9 mouse cellular contexts compared by ENCODE assay signal in genomic region chr1:160399428-160399827, GRCm38 (mm10).
DNase-seq lines count a peak whose midpoint lies in the region; ATAC-seq and TF ChIP-seq lines count a peak whose summit lies in the region.
"Had no signal": no experiment of that assay in that cellular context is flagged by ENCODE, and none has a peak within 500 bp of the region (broad histone marks: within the 10 kb centered on the region; RNA-seq: fewer than 3 reads in every experiment).

No protein-coding gene starts in this region.

- DNase-seq in kidney, postnatal 10 days = peak; percentile 46
- DNase-seq in kidney, adult 18-20 months = no peak
- DNase-seq in B cell, adult 2 months = peak; percentile 40 to 53
- DNase-seq in ES-CJ7 (ENCODE audit: low read depth, low spot score) = peak; percentile 70
- DNase-seq in cerebellum, postnatal 14 days = peak; percentile 64 to 67
- DNase-seq in lung, embryonic 14.5 days = peak; percentile 86
- no peak for DNase-seq in adrenal gland, adult 8-10 months
- DNase-seq in testis, postnatal 14 days (ENCODE audit: low spot score) = no peak

- H3K9ac ChIP-seq in lung, embryonic 14.5 days = no peak overlapping the region

- peak; percentile 69 for TF ChIP-seq CTCF in lung, embryonic 14.5 days (IDR thresholded peaks at IDR 0.05; ENCODE audit: low read depth)

- H3K9me3 ChIP-seq in lung, embryonic 14.5 days (ENCODE audit: low read depth, low read length) = no peaks in the 10 kb centered on the region

- H3K36me3 ChIP-seq in lung, embryonic 14.5 days (ENCODE audit: insufficient read depth) = no peaks in the 10 kb centered on the region

- H3K4me2 ChIP-seq in lung, embryonic 14.5 days = no peak overlapping the region

- H3K27ac ChIP-seq in lung, embryonic 14.5 days (ENCODE audit: low read depth) = no peak overlapping the region

- H3K4me3 ChIP-seq in lung, embryonic 14.5 days (ENCODE audit: low read depth, low read length) = no peak overlapping the region
- H3K4me3 ChIP-seq: erythroblast, embryonic 14.5 days had no signal

- no peak for ATAC-seq in lung, embryonic 14.5 days (ENCODE audit: insufficient read depth)

- no peaks in the 10 kb centered on the region for H3K27me3 ChIP-seq in lung, embryonic 14.5 days (ENCODE audit: insufficient read depth, low read length)

- no peaks in the 10 kb centered on the region; the same call in 1 of the 2 replicates for H3K4me1 ChIP-seq in lung, embryonic 14.5 days (ENCODE audit: insufficient read depth)

Comparison
In these comparisons a context has a peak if more than half of its experiments do, and no peak if none do; other contexts are left out.
1. DNase-seq: peak in kidney, postnatal 10 days (single experiment), B cell, adult 2 months (2 of 2), ES-CJ7 (single experiment), cerebellum, postnatal 14 days (2 of 2) and lung, embryonic 14.5 days (single experiment); none in kidney, adult 18-20 months (single experiment), adrenal gland, adult 8-10 months (single experiment) and testis, postnatal 14 days (single experiment).